ENCODE assay signal across 9 mouse cellular contexts in the genomic region with DNA sequence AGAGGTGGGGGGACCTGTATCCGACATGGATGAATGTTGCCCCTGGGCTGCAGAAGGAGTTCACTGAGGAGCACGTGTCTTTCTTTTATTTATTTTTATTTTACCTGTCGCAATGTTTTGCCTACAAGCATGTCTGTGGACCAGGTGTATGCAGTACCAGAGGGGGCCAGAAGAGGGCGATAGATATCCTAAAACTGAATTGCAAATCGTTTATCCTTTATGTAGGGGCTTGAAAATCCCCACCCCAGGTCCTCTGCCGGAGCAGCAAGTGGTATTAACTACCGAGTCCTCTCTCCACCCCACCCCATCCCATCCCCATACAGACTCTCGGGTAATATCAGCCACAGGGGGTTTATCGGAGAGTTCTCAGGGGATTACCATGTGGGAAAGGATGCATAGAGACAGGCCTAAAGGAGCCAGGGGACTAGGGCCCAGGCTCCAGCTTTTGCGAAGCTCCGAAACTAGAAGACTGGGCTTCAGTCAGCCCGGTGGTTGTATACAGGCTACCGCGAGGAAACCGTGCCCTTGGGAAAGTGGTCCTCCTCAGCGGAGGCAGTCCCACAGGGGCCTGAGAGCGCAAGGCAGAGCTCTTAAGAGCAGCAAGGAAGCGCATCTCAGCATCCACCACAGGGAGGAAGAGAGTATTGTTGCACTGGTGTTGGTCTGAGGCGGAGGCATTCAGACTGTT. TPM values are rescaled to one million over a fixed set of nuclear protein-coding genes. Genes with fewer than 3 reads are reported as not detected.
DNase-seq lines count a peak whose midpoint lies in the region; ATAC-seq and TF ChIP-seq lines count a peak whose summit lies in the region.
"Had no signal": no experiment of that assay in that cellular context is flagged by ENCODE, and none has a peak within 500 bp of the region (broad histone marks: within the 10 kb centered on the region; RNA-seq: fewer than 3 reads in every experiment).

No protein-coding gene starts in this region.

- no peaks in the 10 kb centered on the region for H3K9me3 ChIP-seq in intestine, postnatal 0 days (ENCODE audit: control insufficient read depth)
- no peaks in the 10 kb centered on the region for H3K9me3 ChIP-seq in midbrain, embryonic 11.5 days (ENCODE audit: control insufficient read depth, low read length)

- no peak overlapping the region for H3K4me3 ChIP-seq in intestine, postnatal 0 days (ENCODE audit: low read depth, low read length)
- peak overlapping the region; percentile 13; the same call in 1 of the 2 replicates for H3K4me3 ChIP-seq in midbrain, embryonic 11.5 days (ENCODE audit: low read depth, low read length)
- H3K4me3 ChIP-seq: myocyte had no signal

- H3K27ac ChIP-seq in intestine, postnatal 0 days (ENCODE audit: low read depth, low read length): no peak overlapping the region
- no peak overlapping the region; the same call in 1 of the 2 replicates for H3K27ac ChIP-seq in midbrain, embryonic 11.5 days (ENCODE audit: low read depth, low read length)

- H3K9ac ChIP-seq in intestine, postnatal 0 days (ENCODE audit: low read depth, low read length): no peak overlapping the region
- H3K9ac ChIP-seq in midbrain, embryonic 11.5 days (ENCODE audit: low read length): peak overlapping the region; percentile 14

- peak overlapping the region; percentile 43; the same call in 1 of the 2 replicates for H3K4me2 ChIP-seq in intestine, postnatal 0 days (replicated peaks; ENCODE audit: low read depth)
- H3K4me2 ChIP-seq in midbrain, embryonic 11.5 days: peak overlapping the region; percentile 37

- intact Hi-C loops in left cerebral cortex, postnatal 4 days (cut with DNase I): no loop called here

- no peaks in the 10 kb centered on the region for H3K36me3 ChIP-seq in intestine, postnatal 0 days (ENCODE audit: control insufficient read depth, insufficient read depth)
- no peaks in the 10 kb centered on the region for H3K36me3 ChIP-seq in midbrain, embryonic 11.5 days (ENCODE audit: control insufficient read depth, insufficient read depth, low read length)

- ATAC-seq in intestine, postnatal 0 days: peak; percentile 7; the same call in 1 of the 2 replicates
- peak; percentile 78 for ATAC-seq in midbrain, embryonic 11.5 days (ENCODE audit: low FRiP score)
- no peak for ATAC-seq in erythroid progenitor cell, adult 5-6 weeks (replicated peaks; ENCODE audit: low FRiP score, poor library complexity, severe bottlenecking)

- H3K27me3 ChIP-seq in intestine, postnatal 0 days (replicated peaks; ENCODE audit: control insufficient read depth, insufficient read depth, low read length): no peaks in the 10 kb centered on the region
- H3K27me3 ChIP-seq in midbrain, embryonic 11.5 days (ENCODE audit: control insufficient read depth, insufficient read depth, low read length): no peaks in the 10 kb centered on the region

- no peaks in the 10 kb centered on the region for H3K4me1 ChIP-seq in intestine, postnatal 0 days (replicated peaks; ENCODE audit: control insufficient read depth, insufficient read depth, low read length)
- H3K4me1 ChIP-seq in midbrain, embryonic 11.5 days (ENCODE audit: control insufficient read depth, insufficient read depth, low read length): no peaks in the 10 kb centered on the region

- peak; percentile 72 for TF ChIP-seq CTCF in intestine, postnatal 0 days (IDR thresholded peaks at IDR 0.05; ENCODE audit: low read depth)

- 39% methylated on average over 19 of the region's 19 CpGs for WGBS in intestine, postnatal 0 days
- 26% methylated on average over 19 of the region's 19 CpGs for WGBS in midbrain, embryonic 11.5 days

- DNase-seq in adrenal gland, adult (ENCODE audit: inconsistent age in 2 of 2, low spot score in 1 of 2): peak; percentile 50 to 90
- DNase-seq in cerebellum, postnatal 36 days: peak; percentile 71 to 79
- peak; percentile 65 for DNase-seq in gastrocnemius, postnatal 10 days
- peak; percentile 77 for DNase-seq in left cerebral cortex, postnatal 4 days
- DNase-seq in midbrain, embryonic 11.5 days (ENCODE audit: low spot score, missing footprints): peak; percentile 94
- peak; percentile 29 to 70 for DNase-seq in spleen, adult 18-20 months

RNA-seq across cellular contexts. Expression of a gene that starts 38.1 kb away (rescaled TPM):
- total RNA-seq in gastrocnemius, postnatal 10 days (2021): 100 to 1,000 TPM; 217 to 231 TPM
- polyA plus RNA-seq in intestine, postnatal 0 days (2015; fragmentation: Nextera tagmentation; extraction: Ambion mirVana): 1,696 and 1,837 TPM in 2 replicates
- 100 to 1,000 TPM; 265 to 267 TPM for total RNA-seq in left cerebral cortex, postnatal 4 days (2021)
- polyA plus RNA-seq in midbrain, embryonic 11.5 days (2014; fragmentation: Nextera tagmentation; extraction: Ambion mirVana): 805 and 833 TPM in 2 replicates
- total RNA-seq in erythroid progenitor cell, adult 5-6 weeks (2015; ENCODE audit: low replicate concordance): 208 and 285 TPM in 2 replicates
- 144 and 176 TPM in 2 replicates for total RNA-seq in erythroid progenitor cell, adult 5-6 weeks (2017; ENCODE audit: low replicate concordance)

RNA-seq across cellular contexts. Expression of a gene that starts 40.2 kb away (rescaled TPM):
- total RNA-seq in gastrocnemius, postnatal 10 days (2021): 10 to 100 TPM; 45.4 to 45.8 TPM
- polyA plus RNA-seq in intestine, postnatal 0 days (2015; fragmentation: Nextera tagmentation; extraction: Ambion mirVana): 153 and 168 TPM in 2 replicates
- 10 to 100 TPM; 57.2 to 60.3 TPM for total RNA-seq in left cerebral cortex, postnatal 4 days (2021)
- 119 and 120 TPM in 2 replicates for polyA plus RNA-seq in midbrain, embryonic 11.5 days (2014; fragmentation: Nextera tagmentation; extraction: Ambion mirVana)
- total RNA-seq in erythroid progenitor cell, adult 5-6 weeks (2015; ENCODE audit: low replicate concordance): 31.4 and 78.0 TPM in 2 replicates
- total RNA-seq in erythroid progenitor cell, adult 5-6 weeks (2017; ENCODE audit: low replicate concordance): 13.8 and 20.5 TPM in 2 replicates

RNA-seq across cellular contexts. Expression of a gene that starts 40.4 kb away (rescaled TPM):
- 10 to 100 TPM; 12.1 to 13.8 TPM for total RNA-seq in gastrocnemius, postnatal 10 days (2021)
- 17.8 and 18.1 TPM in 2 replicates for polyA plus RNA-seq in intestine, postnatal 0 days (2015; fragmentation: Nextera tagmentation; extraction: Ambion mirVana)
- total RNA-seq in left cerebral cortex, postnatal 4 days (2021): 10 to 100 TPM; 25.6 to 26.5 TPM
- polyA plus RNA-seq in midbrain, embryonic 11.5 days (2014; fragmentation: Nextera tagmentation; extraction: Ambion mirVana): 35.6 and 39.5 TPM in 2 replicates
- 12.3 and 31.4 TPM in 2 replicates for total RNA-seq in erythroid progenitor cell, adult 5-6 weeks (2015; ENCODE audit: low replicate concordance)
- total RNA-seq in erythroid progenitor cell, adult 5-6 weeks (2017; ENCODE audit: low replicate concordance): 28.6 and 39.3 TPM in 2 replicates
